Mouse (Mus musculus): Measurements from ENCODE around the gene Pth1r.
A peak's percentile ranks its signal among the peaks of the same experiment; 100 is the strongest.

GRCm38 (mm10) chr9:110715426-110715825 is 31.5 kb downstream of the Pth1r start:
- peak; percentile 59 for TF ChIP-seq CTCF (IDR thresholded peaks at IDR 0.05; ENCODE audit: low read depth)
- no peak for TF ChIP-seq EP300 (optimal IDR thresholded peaks at IDR 0.05)

Measured in stomach, postnatal 0 days (tissue).